Mouse (Mus musculus) kidney, embryonic 14.5 days (tissue): ENCODE measurements around the gene Fpr1. TPM values are rescaled to one million over a fixed set of nuclear protein-coding genes. Genes with fewer than 3 reads are reported as not detected.

Source experiments
- ATAC-seq: fragments of 200-750 bp; cut with Nextera tagmentation; 2 replicates; pipeline ENCODE4 v1.8.0; 2017; ENCODE audit warnings: moderate number of reproducible peaks, mild to moderate bottlenecking, moderate TSS enrichment, moderate library complexity; ENCODE audit not compliant: low FRiP score, low TSS enrichment
- H3K27ac ChIP-seq: fragments of 300-500 bp; sonication (generic); 2 replicates; pipeline ENCODE4 v1.5.1; 2014; ENCODE audit warnings: low read depth, mild to moderate bottlenecking, low read length, moderate library complexity, mixed read lengths
- H3K27me3 ChIP-seq: fragments of 300-500 bp; sonication (generic); 2 replicates; pipeline ENCODE4 v1.6.1; 2014; ENCODE audit warnings: mild to moderate bottlenecking, low read length; ENCODE audit not compliant: control insufficient read depth, insufficient read depth
- H3K36me3 ChIP-seq: fragments of 300-500 bp; sonication (generic); 2 replicates; pipeline ENCODE4 v1.6.1; 2014; ENCODE audit warnings: low read length, mixed read lengths; ENCODE audit not compliant: control insufficient read depth, insufficient read depth
- H3K4me1 ChIP-seq: fragments of 300-500 bp; sonication (generic); 2 replicates; pipeline ENCODE4 v1.6.1; 2014; ENCODE audit warnings: low read length, mixed read lengths; ENCODE audit not compliant: control insufficient read depth, insufficient read depth
- H3K4me2 ChIP-seq: fragments of 300-500 bp; sonication (generic); replicated peaks from 2 replicates; pipeline ENCODE4 v1.6.1; 2014; ENCODE audit warnings: low read depth, mild to moderate bottlenecking, low read length
- H3K4me3 ChIP-seq: fragments of 300-500 bp; sonication (generic); 2 replicates; pipeline ENCODE4 v1.5.1; 2014; ENCODE audit warnings: mild to moderate bottlenecking, low read length
- H3K9ac ChIP-seq: fragments of 300-500 bp; sonication (generic); 2 replicates; pipeline ENCODE4 v1.6.1; 2014; ENCODE audit warnings: low read depth, mild to moderate bottlenecking, low read length, moderate library complexity
- H3K9me3 ChIP-seq: fragments of 300-500 bp; sonication (generic); 2 replicates; pipeline ENCODE4 v1.6.1; 2016; ENCODE audit warnings: low read length; ENCODE audit not compliant: control insufficient read depth
- WGBS: fragments of 180-500 bp; shearing (Covaris S2); extraction: QIAGEN DNeasy Blood & Tissue Kit; methylation state at CpG from one replicate; pipeline ENCODE4 v1.1.7; 2014; 5-methylcytosine and 5-hydroxymethylcytosine counted together
- polyA plus RNA-seq: library from polyadenylated mRNA; unstranded; fragments of >200 nt; fragmentation: Nextera tagmentation; extraction: Ambion mirVana; gene quantifications from 2 replicates; pipeline ENCODE4 v1.2.1, GENCODE M21; 2014

Fpr1 gene
- polyA plus RNA-seq, 1 experiment from 2014 or later, result 0.16 TPM

DNA sequence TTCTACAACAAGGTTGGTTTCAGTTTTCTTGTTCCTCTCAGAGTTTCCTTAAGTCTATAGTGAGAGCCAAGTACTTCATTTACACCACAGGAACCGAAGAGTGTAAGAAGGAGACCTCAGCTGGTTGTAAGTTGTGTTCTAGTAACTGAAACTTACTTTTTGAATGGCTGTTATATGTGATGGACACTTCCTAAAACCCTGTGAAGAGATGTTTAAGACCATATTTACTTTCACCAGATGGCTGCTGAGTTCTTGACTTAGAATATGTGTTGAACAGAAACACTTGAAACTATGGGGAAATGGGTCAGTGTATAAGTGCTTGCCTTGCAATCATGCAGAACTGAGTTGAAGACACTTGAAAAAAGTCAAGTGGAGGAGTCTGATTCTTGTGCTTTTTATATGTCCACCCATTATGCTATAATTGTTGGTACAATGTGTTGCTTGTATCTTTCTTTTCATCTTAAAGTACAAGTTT is 4.1 kb upstream of the Fpr1 start, which contains the start of the genes Fpr2 and Fpr3:
Gene Fpr2, plus strand, starts transcription at position 51 of the 475 bp plus-strand sequence.
Gene Fpr3, plus strand, starts transcription at position 79 of the 475 bp plus-strand sequence.
- no peak within 1 kb of the TSS for H3K4me2 ChIP-seq
- no peak within 1 kb of the TSS for H3K4me3 ChIP-seq
- no peaks in the 10 kb centered on the region for H3K4me1 ChIP-seq
- no peaks in the 10 kb centered on the region for H3K27me3 ChIP-seq
- ATAC-seq, result no peak
- H3K27ac ChIP-seq, result no peak within 1 kb of the TSS
- H3K36me3 ChIP-seq, result no peaks in the 10 kb centered on the region
- H3K9ac ChIP-seq, result no peak within 1 kb of the TSS
- 57% methylated on average over 1 of the region's 1 CpGs for WGBS
- H3K9me3 ChIP-seq, result no peaks in the 10 kb centered on the region

GRCm38 (mm10) chr17:17882672-17883071 is 1.1 kb downstream of the Fpr1 start:
- H3K4me2 ChIP-seq, result no peak overlapping the region
- H3K9ac ChIP-seq, result no peak overlapping the region
- WGBS, result 72% methylated on average over 3 of the region's 3 CpGs
- no peaks in the 10 kb centered on the region for H3K9me3 ChIP-seq
- no peaks in the 10 kb centered on the region for H3K36me3 ChIP-seq
- no peak overlapping the region for H3K27ac ChIP-seq
- no peaks in the 10 kb centered on the region for H3K4me1 ChIP-seq
- no peak for ATAC-seq
- no peaks in the 10 kb centered on the region for H3K27me3 ChIP-seq
- H3K4me3 ChIP-seq, result no peak overlapping the region

GRCm38 (mm10) chr17:17879347-17879746 is 4.4 kb downstream of the Fpr1 start:
- H3K4me3 ChIP-seq, result no peak overlapping the region
- no peak overlapping the region for H3K4me2 ChIP-seq
- 81% methylated on average over 1 of the region's 1 CpGs for WGBS
- H3K9me3 ChIP-seq, result no peaks in the 10 kb centered on the region
- H3K9ac ChIP-seq, result no peak overlapping the region
- no peaks in the 10 kb centered on the region for H3K4me1 ChIP-seq
- no peak for ATAC-seq
- H3K27ac ChIP-seq, result no peak overlapping the region
- H3K36me3 ChIP-seq, result no peaks in the 10 kb centered on the region
- H3K27me3 ChIP-seq, result no peaks in the 10 kb centered on the region

DNA sequence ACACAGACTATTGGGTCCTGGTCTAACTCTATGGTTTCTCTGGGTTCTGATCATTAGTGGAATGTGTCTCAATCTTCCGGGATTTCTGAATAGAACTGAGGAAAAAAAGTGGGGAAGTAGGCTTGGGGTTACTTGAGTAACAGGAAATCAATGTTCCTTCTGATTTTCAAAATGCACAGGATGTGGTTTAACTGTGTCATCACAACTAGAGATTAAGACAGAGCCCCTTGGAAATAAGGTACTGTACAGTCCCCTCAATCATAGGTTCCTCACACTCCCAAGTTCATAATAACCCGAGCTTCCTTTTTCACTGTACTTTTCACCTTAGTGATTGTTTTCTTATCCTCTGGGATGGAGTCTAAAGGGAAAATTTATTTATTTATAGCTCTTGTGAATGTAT is 12.0 kb downstream of the Fpr1 start:
- Histone ChIP-seq H3K27ac (no peak overlapping the region), H3K27me3 (no peaks in the 10 kb centered on the region), H3K4me2 (no peak overlapping the region), H3K4me1 (no peaks in the 10 kb centered on the region), H3K36me3 (no peaks in the 10 kb centered on the region), H3K4me3 (no peak overlapping the region), H3K9ac (no peak overlapping the region), H3K9me3 (no peaks in the 10 kb centered on the region)
- WGBS, result 81% methylated on average over 2 of the region's 2 CpGs
- no peak for ATAC-seq

DNA sequence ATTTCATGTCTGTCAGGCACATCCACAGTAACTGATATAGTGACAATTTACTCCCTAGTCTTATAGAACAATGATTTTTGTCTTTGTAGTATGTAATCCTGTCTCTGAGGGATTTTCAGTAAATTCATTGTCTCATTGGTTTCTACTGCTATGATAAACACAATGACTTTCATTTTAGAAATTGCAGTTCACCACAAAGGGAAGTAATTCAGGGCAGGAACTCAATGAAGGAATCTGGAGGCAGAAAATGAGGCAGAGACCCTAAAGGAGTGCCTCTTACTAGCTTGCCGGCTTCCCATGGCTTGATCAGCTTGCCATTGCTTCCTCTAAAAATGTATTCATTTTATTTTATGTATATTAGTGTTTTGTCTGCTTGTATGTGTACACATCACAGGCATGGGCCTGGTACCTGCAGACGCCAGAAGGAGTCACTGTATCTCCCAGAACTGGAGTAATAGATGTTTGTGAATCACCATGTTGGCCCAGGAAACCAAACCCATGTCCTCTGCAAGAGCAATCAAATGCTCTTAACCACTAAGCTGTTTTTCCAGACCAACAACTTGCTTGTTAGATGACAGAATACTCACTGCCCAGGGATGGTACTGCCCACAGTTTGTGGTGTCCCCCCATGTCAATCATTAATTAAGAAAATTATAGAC is 12.7 kb downstream of the Fpr1 start:
- 79% methylated on average over 2 of the region's 2 CpGs for WGBS
- Histone ChIP-seq H3K36me3 (no peaks in the 10 kb centered on the region), H3K4me2 (no peak overlapping the region), H3K9me3 (no peaks in the 10 kb centered on the region), H3K9ac (no peak overlapping the region), H3K27me3 (no peaks in the 10 kb centered on the region), H3K4me1 (no peaks in the 10 kb centered on the region), H3K27ac (no peak overlapping the region), H3K4me3 (no peak overlapping the region)
- ATAC-seq, result no peak

DNA sequence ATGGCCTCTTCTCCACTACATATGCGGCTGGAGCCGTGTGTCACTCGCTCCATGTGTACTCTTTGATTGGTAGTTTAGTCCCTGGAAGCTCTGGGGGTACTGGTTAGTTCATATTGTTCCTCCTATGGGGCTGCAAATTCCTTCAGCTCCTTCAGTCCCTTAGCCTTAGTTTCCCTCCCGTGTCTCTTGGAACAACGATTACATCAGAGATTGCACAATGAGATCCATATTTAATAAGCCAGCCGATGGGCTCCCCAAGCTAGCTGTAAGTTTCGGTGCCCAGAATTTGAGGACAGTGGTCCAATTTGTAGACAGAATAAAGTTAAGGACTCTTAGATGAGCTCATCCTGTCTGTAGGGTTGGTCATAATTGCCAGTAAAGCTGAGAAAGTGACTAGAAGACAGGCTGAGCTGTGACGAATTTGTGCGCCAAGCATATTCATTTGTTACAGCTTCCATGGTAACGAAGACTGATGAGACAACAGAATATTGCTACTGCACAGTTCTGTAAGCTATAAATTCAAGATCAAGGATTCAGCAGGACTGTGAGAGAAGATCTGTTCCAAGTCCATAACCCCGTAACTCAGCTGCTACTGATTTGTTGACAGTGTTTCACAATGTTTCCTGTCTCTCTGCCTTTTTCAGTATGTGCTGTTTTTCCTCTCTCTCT is 16.8 kb downstream of the Fpr1 start:
- Histone ChIP-seq H3K4me2 (no peak overlapping the region), H3K27ac (no peak overlapping the region), H3K4me1 (no peaks in the 10 kb centered on the region), H3K36me3 (no peaks in the 10 kb centered on the region; the same call in 1 of the 2 replicates), H3K4me3 (no peak overlapping the region), H3K9me3 (no peaks in the 10 kb centered on the region), H3K27me3 (no peaks in the 10 kb centered on the region), H3K9ac (no peak overlapping the region)
- 87% methylated on average over 11 of the region's 11 CpGs for WGBS
- no peak for ATAC-seq

- H3K9me3 ChIP-seq, result no peaks in the 10 kb centered on the region
- H3K27ac ChIP-seq, result no peak overlapping the region
- H3K4me3 ChIP-seq, result no peak overlapping the region
- no peaks in the 10 kb centered on the region; the same call in 1 of the 2 replicates for H3K36me3 ChIP-seq
- ATAC-seq, result no peak
- H3K27me3 ChIP-seq, result no peaks in the 10 kb centered on the region
- H3K4me2 ChIP-seq, result no peak overlapping the region
- H3K9ac ChIP-seq, result no peak overlapping the region
- 75% methylated on average over 2 of the region's 2 CpGs for WGBS
- no peaks in the 10 kb centered on the region for H3K4me1 ChIP-seq
These were observed 18.6 kb downstream of the Fpr1 start for GRCm38 (mm10) chr17:17865168-17865567.

DNA sequence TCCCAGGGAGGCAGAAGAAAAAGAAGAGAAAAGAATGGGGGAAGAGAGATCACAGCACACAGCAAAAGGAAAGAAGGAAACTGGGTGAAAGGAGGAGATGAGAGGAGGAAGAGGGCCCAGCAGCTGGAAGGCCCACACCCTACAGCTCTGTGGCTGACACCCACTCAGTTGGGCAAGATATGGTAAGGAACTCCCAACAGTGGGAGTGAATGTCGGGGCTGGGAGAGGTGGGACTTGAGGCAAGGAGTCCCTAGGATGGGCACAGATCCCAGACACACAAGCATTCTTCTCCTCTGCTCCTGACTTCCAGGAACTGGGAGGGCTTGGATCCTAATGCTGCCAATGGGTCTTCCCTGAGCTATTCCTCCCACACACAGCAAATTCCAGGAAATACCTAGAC is 21.4 kb downstream of the Fpr1 start:
- H3K4me1 ChIP-seq, result no peaks in the 10 kb centered on the region
- H3K27me3 ChIP-seq, result no peaks in the 10 kb centered on the region
- H3K36me3 ChIP-seq, result no peaks in the 10 kb centered on the region; the same call in 1 of the 2 replicates
- H3K27ac ChIP-seq, result no peak overlapping the region
- WGBS, result 60% methylated on average over 1 of the region's 1 CpGs
- no peak for ATAC-seq
- no peak overlapping the region for H3K9ac ChIP-seq
- H3K4me3 ChIP-seq, result no peak overlapping the region
- H3K9me3 ChIP-seq, result no peaks in the 10 kb centered on the region
- H3K4me2 ChIP-seq, result no peak overlapping the region

DNA sequence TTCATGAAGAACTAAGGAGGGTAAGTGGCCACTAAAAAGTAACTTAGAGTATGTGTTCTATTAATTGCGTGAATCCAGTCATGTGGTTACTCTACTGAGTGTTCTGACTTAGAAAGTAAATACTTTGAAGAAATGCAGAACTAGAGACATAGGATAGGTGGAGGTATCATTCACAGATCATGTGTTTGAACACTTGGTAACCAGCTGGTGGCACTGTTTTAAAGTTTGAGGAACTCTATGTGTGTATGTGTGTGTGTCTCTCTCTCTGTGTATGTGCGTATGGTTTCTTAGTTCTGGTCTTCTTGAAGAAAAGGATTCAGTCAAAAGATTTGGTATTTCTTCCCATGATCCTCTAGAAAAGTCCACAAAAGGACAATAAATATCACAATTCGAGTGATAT is 23.6 kb downstream of the Fpr1 start:
- Histone ChIP-seq H3K9me3 (no peaks in the 10 kb centered on the region), H3K4me3 (no peak overlapping the region), H3K4me2 (no peak overlapping the region), H3K36me3 (no peaks in the 10 kb centered on the region; the same call in 1 of the 2 replicates), H3K9ac (no peak overlapping the region), H3K27me3 (no peaks in the 10 kb centered on the region), H3K27ac (no peak overlapping the region), H3K4me1 (no peaks in the 10 kb centered on the region)
- 85% methylated on average over 3 of the region's 3 CpGs for WGBS
- no peak for ATAC-seq
